Mouse (Mus musculus) forebrain, postnatal 0 days (tissue): ENCODE measurements around the gene Gm13283. TPM values are rescaled to one million over a fixed set of nuclear protein-coding genes. Genes with fewer than 3 reads are reported as not detected.

Experiments
- polyA plus RNA-seq: library from polyadenylated mRNA; unstranded; fragments of >200 nt; fragmentation: Nextera tagmentation; extraction: Ambion mirVana; gene quantifications from 2 replicates; pipeline ENCODE4 v1.2.1, GENCODE M21; 2015
- total RNA-seq: library from RNA; depleted of rRNA; stranded (reverse); fragments of >200 nt; gene quantifications from 2 replicates; pipeline ENCODE4 v1.2.3, GENCODE M21; 2014; rRNA removed

The Gm13283 gene
- total and polyA plus RNA-seq, 2 experiments from 2014 or later = not detected

Other genes starting within 250 kb of the Gm13283 start
Only the 30 nearest of the 32 such genes appear.
- not detected in 2 replicates for gene Ifna14, start 188.3 kb upstream of the Gm13283 start, total RNA-seq
- gene Ifna14, start 188.3 kb upstream of the Gm13283 start, polyA plus RNA-seq = not detected in 2 replicates
- gene Ifna9, start 167.7 kb upstream of the Gm13283 start, total RNA-seq = not detected in 2 replicates
- not detected in 2 replicates for gene Ifna9, start 167.7 kb upstream of the Gm13283 start, polyA plus RNA-seq
- not detected in 2 replicates for gene Ifna12, start 156.7 kb upstream of the Gm13283 start, total RNA-seq
- not detected in 2 replicates for gene Ifna12, start 156.7 kb upstream of the Gm13283 start, polyA plus RNA-seq
- not detected in 2 replicates for gene C87499, start 125.7 kb upstream of the Gm13283 start, total RNA-seq
- gene C87499, start 125.7 kb upstream of the Gm13283 start, polyA plus RNA-seq = not detected in 2 replicates
- gene Ifna13, start 115.7 kb upstream of the Gm13283 start, total RNA-seq = not detected in 2 replicates
- gene Ifna13, start 115.7 kb upstream of the Gm13283 start, polyA plus RNA-seq = not detected in 2 replicates
- gene Ifna16, start 83.2 kb upstream of the Gm13283 start, total RNA-seq = not detected in 2 replicates
- gene Ifna16, start 83.2 kb upstream of the Gm13283 start, polyA plus RNA-seq = not detected in 2 replicates
- not detected in 2 replicates for gene Ifna2, start 76.2 kb upstream of the Gm13283 start, total RNA-seq
- gene Ifna2, start 76.2 kb upstream of the Gm13283 start, polyA plus RNA-seq = not detected in 2 replicates
- gene Ifnab, start 68.8 kb upstream of the Gm13283 start, total RNA-seq = not detected in 2 replicates
- not detected in 2 replicates for gene Ifnab, start 68.8 kb upstream of the Gm13283 start, polyA plus RNA-seq
- 1.2 and 2.9 TPM in 2 replicates for gene Gm26566, start 38.3 kb upstream of the Gm13283 start, total RNA-seq
- 0.84 and 1.1 TPM in 2 replicates for gene Gm26566, start 38.3 kb upstream of the Gm13283 start, polyA plus RNA-seq
- gene Klhl9, start 37.7 kb upstream of the Gm13283 start, total RNA-seq = 171 and 176 TPM in 2 replicates
- 65.8 and 78.1 TPM in 2 replicates for gene Klhl9, start 37.7 kb upstream of the Gm13283 start, polyA plus RNA-seq
- not detected in 2 replicates for gene Gm13271, start 5.3 kb upstream of the Gm13283 start, total RNA-seq
- not detected in 2 replicates for gene Gm13271, start 5.3 kb upstream of the Gm13283 start, polyA plus RNA-seq
- gene Gm13290, start 13.7 kb downstream of the Gm13283 start, total RNA-seq = not detected in 2 replicates
- not detected in 2 replicates for gene Gm13290, start 13.7 kb downstream of the Gm13283 start, polyA plus RNA-seq
- gene Gm13289, start 16.8 kb downstream of the Gm13283 start, total RNA-seq = not detected in 2 replicates
- not detected in 2 replicates for gene Gm13289, start 16.8 kb downstream of the Gm13283 start, polyA plus RNA-seq
- not detected in 2 replicates for gene Gm13272, start 19.7 kb downstream of the Gm13283 start, total RNA-seq
- gene Gm13272, start 19.7 kb downstream of the Gm13283 start, polyA plus RNA-seq = not detected in 2 replicates
- gene Ifnz, start 22.0 kb downstream of the Gm13283 start, total RNA-seq = 0.33 TPM in 1 of 2 replicates, not detected in the other
- gene Ifnz, start 22.0 kb downstream of the Gm13283 start, polyA plus RNA-seq = not detected in 2 replicates
- gene Gm13276, start 25.6 kb downstream of the Gm13283 start, total RNA-seq = not detected in 2 replicates
- gene Gm13276, start 25.6 kb downstream of the Gm13283 start, polyA plus RNA-seq = not detected in 2 replicates
- not detected in 2 replicates for gene Gm13277, start 28.5 kb downstream of the Gm13283 start, total RNA-seq
- not detected in 2 replicates for gene Gm13277, start 28.5 kb downstream of the Gm13283 start, polyA plus RNA-seq
- not detected in 2 replicates for gene Gm13278, start 31.4 kb downstream of the Gm13283 start, total RNA-seq
- gene Gm13278, start 31.4 kb downstream of the Gm13283 start, polyA plus RNA-seq = not detected in 2 replicates
- not detected in 2 replicates for gene Gm13275, start 34.4 kb downstream of the Gm13283 start, total RNA-seq
- gene Gm13275, start 34.4 kb downstream of the Gm13283 start, polyA plus RNA-seq = not detected in 2 replicates
- gene Gm13279, start 37.3 kb downstream of the Gm13283 start, total RNA-seq = not detected in 2 replicates
- not detected in 2 replicates for gene Gm13279, start 37.3 kb downstream of the Gm13283 start, polyA plus RNA-seq
- not detected in 2 replicates for gene Gm13285, start 39.5 kb downstream of the Gm13283 start, total RNA-seq
- not detected in 2 replicates for gene Gm13285, start 39.5 kb downstream of the Gm13283 start, polyA plus RNA-seq
- gene Gm13287, start 43.1 kb downstream of the Gm13283 start, total RNA-seq = not detected in 2 replicates
- gene Gm13287, start 43.1 kb downstream of the Gm13283 start, polyA plus RNA-seq = not detected in 2 replicates
- gene Gm13288, start 45.4 kb downstream of the Gm13283 start, total RNA-seq = not detected in 2 replicates
- not detected in 2 replicates for gene Gm13288, start 45.4 kb downstream of the Gm13283 start, polyA plus RNA-seq
- gene Ifna7, start 56.1 kb downstream of the Gm13283 start, total RNA-seq = not detected in 2 replicates
- not detected in 2 replicates for gene Ifna7, start 56.1 kb downstream of the Gm13283 start, polyA plus RNA-seq
- gene Ifna11, start 59.8 kb downstream of the Gm13283 start, total RNA-seq = not detected in 2 replicates
- gene Ifna11, start 59.8 kb downstream of the Gm13283 start, polyA plus RNA-seq = not detected in 2 replicates
- not detected in 2 replicates for gene Ifna6, start 67.3 kb downstream of the Gm13283 start, total RNA-seq
- not detected in 2 replicates for gene Ifna6, start 67.3 kb downstream of the Gm13283 start, polyA plus RNA-seq
- gene Ifna5, start 75.4 kb downstream of the Gm13283 start, total RNA-seq = not detected in 2 replicates
- not detected in 2 replicates for gene Ifna5, start 75.4 kb downstream of the Gm13283 start, polyA plus RNA-seq
- gene Ifna4, start 81.7 kb downstream of the Gm13283 start, total RNA-seq = not detected in 2 replicates
- not detected in 2 replicates for gene Ifna4, start 81.7 kb downstream of the Gm13283 start, polyA plus RNA-seq
- gene Ifna1, start 90.0 kb downstream of the Gm13283 start, total RNA-seq = not detected in 2 replicates
- not detected in 2 replicates for gene Ifna1, start 90.0 kb downstream of the Gm13283 start, polyA plus RNA-seq
- not detected in 2 replicates for gene Ifne, start 120.1 kb downstream of the Gm13283 start, total RNA-seq
- gene Ifne, start 120.1 kb downstream of the Gm13283 start, polyA plus RNA-seq = not detected in 2 replicates